9 mouse cellular contexts compared by ENCODE assay signal in the genomic region with DNA sequence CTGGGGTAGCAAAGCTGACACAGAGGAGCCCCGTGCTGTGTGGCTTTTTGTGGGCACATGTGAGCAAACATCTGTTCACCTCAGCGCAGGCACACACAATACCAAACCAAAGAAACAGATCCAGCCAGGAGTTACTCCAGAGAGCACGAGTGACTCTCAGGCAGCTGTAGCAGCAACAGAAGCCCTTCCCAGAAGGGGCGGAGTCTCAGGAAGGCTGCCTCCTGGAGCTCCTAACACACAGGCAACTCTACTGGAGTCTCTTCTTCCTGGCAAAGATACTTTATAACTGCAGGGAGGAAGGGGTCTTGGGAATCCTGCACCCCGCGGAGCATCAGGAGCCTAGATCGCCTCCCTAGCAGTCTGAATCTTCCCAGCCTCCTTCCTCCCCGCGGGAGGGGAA. TPM values are rescaled to one million over a fixed set of nuclear protein-coding genes. Genes with fewer than 3 reads are reported as not detected.
DNase-seq lines count a peak whose midpoint lies in the region; ATAC-seq and TF ChIP-seq lines count a peak whose summit lies in the region.
"Had no signal": no experiment of that assay in that cellular context is flagged by ENCODE, and none has a peak within 500 bp of the region (broad histone marks: within the 10 kb centered on the region; RNA-seq: fewer than 3 reads in every experiment).

No protein-coding gene starts in this region.

- peak overlapping the region; percentile 63 for H3K9ac ChIP-seq in heart, embryonic 12.5 days
- H3K9ac ChIP-seq in lung, embryonic 14.5 days, result peak overlapping the region; percentile 56
- no peak overlapping the region for H3K9ac ChIP-seq in neural tube, embryonic 15.5 days (replicated peaks)

- H3K4me1 ChIP-seq in heart, embryonic 12.5 days (replicated peaks), result peaks cover 10% of the 10 kb centered on the region; the same call in 1 of the 2 replicates
- H3K4me1 ChIP-seq in lung, embryonic 14.5 days (ENCODE audit: insufficient read depth), result peaks cover 4% of the 10 kb centered on the region; the same call in 1 of the 2 replicates
- H3K4me1 ChIP-seq in neural tube, embryonic 15.5 days, result peaks cover 18% of the 10 kb centered on the region

- H3K9me3 ChIP-seq in heart, embryonic 12.5 days (replicated peaks), result no peaks in the 10 kb centered on the region
- no peaks in the 10 kb centered on the region for H3K9me3 ChIP-seq in lung, embryonic 14.5 days (ENCODE audit: low read depth, low read length)
- H3K9me3 ChIP-seq in neural tube, embryonic 15.5 days (replicated peaks), result no peaks in the 10 kb centered on the region
- H3K9me3 ChIP-seq: G1E had no signal

- H3K4me3 ChIP-seq in heart, embryonic 12.5 days, result peak overlapping the region; percentile 48
- peak overlapping the region; percentile 26 for H3K4me3 ChIP-seq in lung, embryonic 14.5 days (ENCODE audit: low read depth, low read length)
- peak overlapping the region; percentile 16; the same call in 1 of the 2 replicates for H3K4me3 ChIP-seq in neural tube, embryonic 15.5 days (replicated peaks)

- no peaks in the 10 kb centered on the region for H3K36me3 ChIP-seq in heart, embryonic 12.5 days
- no peaks in the 10 kb centered on the region for H3K36me3 ChIP-seq in lung, embryonic 14.5 days (ENCODE audit: insufficient read depth)
- H3K36me3 ChIP-seq in neural tube, embryonic 15.5 days, result no peaks in the 10 kb centered on the region
- H3K36me3 ChIP-seq: G1E had no signal

- DNase-seq in left cerebral cortex, adult 18-20 months (ENCODE audit: low spot score in 2 of 2), result peak; percentile 28 to 34
- DNase-seq in left cerebral cortex, adult 11 months (ENCODE audit: low spot score), result no peak
- DNase-seq in kidney, adult 9 months, result peak; percentile 80
- DNase-seq in lung, embryonic 14.5 days, result peak; percentile 85

- ATAC-seq in erythroblast, adult 5-6 weeks (replicated peaks; ENCODE audit: low FRiP score, poor library complexity, severe bottlenecking), result peak; percentile 72
- ATAC-seq in heart, embryonic 12.5 days (ENCODE audit: insufficient number of reproducible peaks, low FRiP score), result peak; percentile 46; the same call in 1 of the 2 replicates
- ATAC-seq in lung, embryonic 14.5 days (ENCODE audit: insufficient read depth), result peak; percentile 73
- peak; percentile 61 for ATAC-seq in neural tube, embryonic 15.5 days (ENCODE audit: low FRiP score)
- ATAC-seq in monocyte, adult 5-6 weeks (replicated peaks; ENCODE audit: insufficient number of reproducible peaks, low FRiP score, low TSS enrichment, poor library complexity, severe bottlenecking), result no peak

- TF ChIP-seq CTCF in lung, embryonic 14.5 days (IDR thresholded peaks at IDR 0.05; ENCODE audit: low read depth), result no peak

- peak overlapping the region; percentile 85 for H3K4me2 ChIP-seq in heart, embryonic 12.5 days
- peak overlapping the region; percentile 71 for H3K4me2 ChIP-seq in lung, embryonic 14.5 days
- H3K4me2 ChIP-seq in neural tube, embryonic 15.5 days, result peak overlapping the region; percentile 50

- H3K27me3 ChIP-seq in heart, embryonic 12.5 days (replicated peaks), result peaks cover 5% of the 10 kb centered on the region
- H3K27me3 ChIP-seq in lung, embryonic 14.5 days (ENCODE audit: insufficient read depth, low read length), result no peaks in the 10 kb centered on the region
- peaks cover 4% of the 10 kb centered on the region; the same call in 1 of the 2 replicates for H3K27me3 ChIP-seq in neural tube, embryonic 15.5 days (replicated peaks)

- no peak overlapping the region for H3K27ac ChIP-seq in heart, embryonic 12.5 days (ENCODE audit: poor library complexity, severe bottlenecking)
- no peak overlapping the region for H3K27ac ChIP-seq in lung, embryonic 14.5 days (ENCODE audit: low read depth)
- H3K27ac ChIP-seq in neural tube, embryonic 15.5 days (replicated peaks), result no peak overlapping the region

- WGBS in heart, embryonic 12.5 days, result 3% methylated on average over 9 of the region's 9 CpGs
- 2% methylated on average over 9 of the region's 9 CpGs for WGBS in lung, embryonic 14.5 days
- 2% methylated on average over 9 of the region's 9 CpGs for WGBS in neural tube, embryonic 15.5 days

RNA-seq across cellular contexts. Expression of gene Cd82, which starts 7.2 kb away (rescaled TPM):
- total RNA-seq in left cerebral cortex, adult 18-20 months (2021), result 10 to 100 TPM; 12.8 to 15.4 TPM
- total RNA-seq in erythroblast, adult 5-6 weeks (2015; ENCODE audit: low replicate concordance), result 99.9 and 150 TPM in 2 replicates
- 145 and 158 TPM in 2 replicates for total RNA-seq in erythroblast, adult 5-6 weeks (2017; ENCODE audit: low replicate concordance)
- polyA plus RNA-seq in heart, embryonic 12.5 days (2016; fragmentation: Nextera tagmentation; extraction: Ambion mirVana), result 18.3 and 19.6 TPM in 2 replicates
- 21.7 and 22.2 TPM in 2 replicates for polyA plus RNA-seq in lung, embryonic 14.5 days (2014; fragmentation: Nextera tagmentation; extraction: Ambion mirVana)
- 22.4 and 68.9 TPM in 2 replicates for polyA plus RNA-seq in neural tube, embryonic 15.5 days (2015; fragmentation: Nextera tagmentation; extraction: Ambion mirVana)
- total RNA-seq in monocyte, adult 5-6 weeks (2017), result 197 to 239 TPM (median 203 TPM) in 3 replicates

Comparison
In these comparisons a context has a peak if more than half of its experiments do, and no peak if none do; other contexts are left out.
1. RNA of gene Cd82, which starts 7.2 kb away (total RNA-seq): 197 to 239 TPM in monocyte, adult 5-6 weeks and 99.9 to 158 TPM in erythroblast, adult 5-6 weeks; 12.8 to 15.4 TPM in left cerebral cortex, adult 18-20 months; every median in the first group is over 4 times any median in the second.
2. Peak in every context shown above with its lines, with median percentiles within 50 percentile points of each other: H3K4me2 ChIP-seq and H3K4me3 ChIP-seq.